Mouse (Mus musculus) left cerebral cortex, adult 11 months (tissue): ENCODE results near the gene Esrrg.
A peak's percentile ranks its signal among the peaks of the same experiment; 100 is the strongest.

ENCODE experiments used
- DNase-seq: peaks from one replicate; pipeline ENCODE4 v3.0.0; 2022; ENCODE audit warnings: low spot score

Gene Esrrg

DNA sequence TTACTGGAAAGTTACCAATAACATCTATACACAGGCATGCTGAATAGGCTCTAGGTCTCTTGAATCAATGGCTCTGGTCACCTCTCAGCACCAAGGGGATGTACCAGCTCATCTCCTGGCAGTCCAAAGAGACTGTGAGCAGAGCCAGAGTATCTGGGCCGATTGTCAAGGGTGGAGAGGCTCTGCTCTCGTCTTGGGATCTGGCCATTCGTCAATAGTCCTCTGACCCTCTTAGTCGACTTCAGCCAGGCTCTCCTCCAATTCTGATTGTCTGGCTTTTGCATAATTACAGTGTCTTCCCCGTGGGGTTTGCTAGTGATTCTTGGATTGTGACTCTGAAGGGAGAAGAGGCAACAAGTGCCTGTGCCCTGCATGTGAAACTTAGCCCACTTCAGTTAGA lies 41.3 kb downstream of the Esrrg start:
- no peak for DNase-seq

DNA sequence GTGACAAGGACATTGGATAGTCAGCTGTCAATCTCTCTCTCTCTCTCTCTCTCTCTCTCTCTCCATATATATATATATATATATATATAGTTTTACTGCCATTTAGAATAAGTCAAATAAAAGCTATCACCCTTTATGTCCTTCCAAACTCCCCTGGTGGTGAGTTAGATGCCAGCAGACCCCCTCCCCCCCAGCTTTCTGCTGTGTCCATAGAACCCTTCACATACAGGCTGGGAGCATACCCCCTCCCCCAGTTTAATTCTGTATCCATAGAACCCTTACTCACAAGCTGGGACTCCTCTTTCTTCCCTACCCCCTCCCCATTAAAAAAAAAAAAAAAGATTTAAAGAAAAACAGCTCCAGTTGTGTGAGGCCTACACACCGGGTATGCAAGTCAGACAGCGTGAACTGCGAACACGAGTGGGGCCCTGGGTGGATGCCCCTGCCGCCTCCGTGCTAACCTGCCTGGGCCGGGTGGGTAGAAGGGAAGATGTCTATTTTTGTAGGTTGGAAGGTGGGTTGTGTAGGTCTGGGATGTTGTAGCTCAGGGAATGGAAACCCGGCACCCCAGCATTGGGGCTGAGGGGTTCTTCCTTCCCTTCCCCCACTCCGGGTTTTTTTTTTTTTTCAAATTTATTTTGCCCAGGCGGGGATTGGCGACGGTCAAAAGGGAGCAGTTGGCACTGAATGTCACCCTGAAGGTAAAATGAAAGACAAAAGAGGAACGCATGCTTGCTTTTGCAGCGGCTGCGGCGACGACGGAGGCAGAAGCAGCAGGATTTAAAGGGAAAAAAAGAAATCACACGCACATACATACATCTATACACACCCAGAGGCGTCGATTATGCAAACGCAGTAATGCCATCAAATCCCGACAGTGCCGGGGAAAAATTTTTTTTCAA lies 42.4 kb downstream of the Esrrg start:
- peak; percentile 4 for DNase-seq

DNA sequence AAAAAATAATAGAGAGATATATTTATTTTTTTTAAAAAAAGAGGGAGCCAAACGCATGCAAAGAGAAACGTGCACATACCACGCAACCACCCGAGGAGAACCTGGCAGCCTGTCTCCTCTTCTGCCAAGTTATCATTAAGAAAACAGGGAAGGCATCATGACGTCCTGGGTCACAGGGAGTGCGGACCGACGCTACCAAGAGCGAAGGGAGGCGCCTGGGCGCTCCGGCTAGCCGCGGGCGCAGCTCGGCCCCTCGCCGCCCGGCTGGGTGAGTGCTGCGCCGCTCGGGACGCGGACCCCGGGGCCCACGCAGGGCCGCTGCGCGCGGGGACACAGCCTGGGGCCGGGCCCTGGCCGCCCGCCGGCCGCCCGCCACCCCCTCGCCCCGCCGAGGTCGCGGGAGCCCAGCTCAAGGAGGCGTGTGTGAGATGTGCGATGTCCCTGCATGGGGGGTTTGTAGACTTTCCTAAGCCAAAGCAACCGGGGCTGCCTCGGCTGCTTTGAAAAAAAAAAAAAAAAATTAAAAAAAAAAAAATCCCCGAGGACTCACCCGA lies 43.2 kb downstream of the Esrrg start:
- peak; percentile 50 for DNase-seq

DNA sequence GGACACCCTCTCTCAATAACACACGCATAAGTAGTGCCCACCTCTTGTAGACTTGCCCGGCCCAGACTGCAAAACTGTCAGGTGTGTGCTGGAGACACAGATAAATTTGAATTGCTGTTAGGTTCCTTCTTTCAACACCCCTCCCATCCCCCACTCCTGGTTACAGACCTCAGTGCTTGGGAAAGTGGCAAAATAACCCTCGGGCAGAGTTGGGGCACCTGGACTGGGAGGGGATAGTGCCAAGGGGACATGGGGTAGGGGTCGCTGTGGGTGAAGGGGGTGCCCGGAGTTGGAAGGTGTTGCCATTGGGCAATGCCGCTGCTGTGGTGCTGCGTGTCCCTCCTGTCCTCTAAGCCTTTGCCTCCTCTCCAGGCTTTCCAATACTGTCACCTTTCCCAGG lies 43.9 kb downstream of the Esrrg start:
- peak; percentile 13 for DNase-seq

DNA sequence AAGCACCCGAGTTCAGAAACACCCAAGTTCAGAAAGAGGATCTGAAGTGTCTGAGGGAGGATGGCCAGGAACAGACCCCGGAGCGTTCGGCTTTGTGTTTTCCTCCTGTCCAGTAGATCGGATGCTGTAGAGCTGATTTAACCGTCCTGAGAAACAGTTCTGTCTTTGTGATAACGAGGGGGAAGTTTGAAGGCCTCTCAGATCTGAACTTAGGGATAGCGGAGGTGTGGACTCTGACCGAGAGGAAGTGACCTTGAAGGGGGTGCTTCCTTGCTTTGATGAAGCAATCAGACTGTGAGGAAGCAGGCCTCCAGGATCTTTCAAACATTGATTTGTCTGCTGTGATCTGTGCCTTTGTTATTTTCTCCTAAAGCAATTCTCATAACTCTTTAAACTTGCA lies 44.8 kb downstream of the Esrrg start:
- DNase-seq = no peak

DNA sequence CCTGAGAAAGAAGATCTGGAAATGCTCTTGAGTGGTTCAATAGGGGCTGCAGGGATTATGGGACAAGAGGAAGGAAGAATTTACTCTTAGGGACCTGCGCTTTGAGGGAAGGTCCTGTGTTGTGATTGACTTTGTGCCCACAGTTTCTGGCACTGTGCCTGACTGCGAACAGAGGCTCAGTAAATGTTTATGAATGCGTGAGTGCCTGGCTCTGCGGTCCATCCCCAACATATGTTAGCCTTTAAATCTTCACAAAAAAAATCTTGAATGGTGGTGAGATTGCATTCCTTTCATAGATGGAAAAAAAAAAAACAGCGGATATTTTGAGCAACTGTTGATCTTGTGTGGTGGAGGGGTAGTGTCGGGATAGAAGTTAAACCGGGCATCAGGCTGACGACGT lies 52.4 kb downstream of the Esrrg start:
- no peak for DNase-seq

DNA sequence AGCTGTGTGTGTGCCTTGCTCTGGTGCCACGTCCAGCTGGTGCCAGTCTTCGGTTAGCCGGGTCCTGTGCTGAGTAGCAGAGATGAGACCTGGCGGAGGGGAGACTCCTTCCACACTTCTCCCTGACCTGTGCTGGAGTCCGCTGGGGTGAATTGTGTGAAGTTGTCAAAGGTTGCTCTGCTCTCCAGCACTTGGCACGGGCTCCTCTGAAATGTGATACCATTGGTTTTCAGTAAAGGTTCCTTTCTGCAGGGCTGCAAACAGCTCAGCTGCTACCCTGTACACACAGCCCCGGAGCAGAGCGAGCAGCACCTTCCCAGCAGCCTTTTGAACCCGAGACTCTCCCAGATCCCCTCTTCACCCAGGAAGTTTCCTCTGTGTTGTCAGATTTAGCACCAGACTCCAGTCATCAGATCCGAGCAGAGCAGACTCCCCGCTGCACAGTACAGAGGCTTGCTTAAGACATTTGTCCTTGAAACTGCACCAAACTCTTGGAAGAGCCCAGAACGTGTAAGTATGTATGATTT lies 53.6 kb downstream of the Esrrg start:
- DNase-seq = no peak

DNA sequence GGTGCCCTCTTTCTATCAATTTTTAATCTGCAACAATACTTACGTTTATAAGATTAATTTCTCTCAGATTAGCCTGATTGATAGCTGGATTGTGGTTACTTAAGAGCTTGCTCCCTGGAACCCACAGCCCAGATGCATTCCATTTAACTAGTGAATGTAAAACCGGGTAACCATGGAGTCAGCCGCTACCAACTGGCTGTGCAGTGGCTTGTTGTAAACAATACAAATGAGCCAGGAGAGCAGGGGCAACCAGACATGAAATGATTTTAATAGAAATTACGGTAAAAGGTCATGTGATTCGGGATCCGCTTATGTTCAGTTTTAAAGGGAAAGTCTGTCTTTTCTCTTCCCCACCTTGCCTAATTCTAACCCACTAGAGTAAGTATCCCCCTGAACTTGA lies 54.8 kb downstream of the Esrrg start:
- DNase-seq = no peak

DNA sequence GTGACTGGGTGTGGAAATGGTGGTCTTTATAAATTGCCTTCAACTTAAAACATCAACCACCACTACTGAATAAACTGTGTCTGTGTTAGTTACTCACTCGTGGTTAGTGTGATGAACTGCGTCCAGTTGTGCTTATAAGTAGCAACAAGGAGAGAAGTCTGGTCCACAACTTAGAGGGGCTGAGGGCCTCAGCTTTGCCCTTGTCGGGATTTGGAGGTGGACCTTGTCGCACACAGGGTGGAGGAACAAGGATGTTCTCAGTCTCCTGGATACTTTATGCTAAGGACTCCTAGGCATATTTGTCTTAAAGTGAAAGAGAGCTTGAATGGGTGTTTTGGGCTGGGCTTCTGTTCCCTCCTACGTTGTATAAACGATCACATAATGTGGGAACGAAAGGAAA lies 55.7 kb downstream of the Esrrg start:
- no peak for DNase-seq

DNA sequence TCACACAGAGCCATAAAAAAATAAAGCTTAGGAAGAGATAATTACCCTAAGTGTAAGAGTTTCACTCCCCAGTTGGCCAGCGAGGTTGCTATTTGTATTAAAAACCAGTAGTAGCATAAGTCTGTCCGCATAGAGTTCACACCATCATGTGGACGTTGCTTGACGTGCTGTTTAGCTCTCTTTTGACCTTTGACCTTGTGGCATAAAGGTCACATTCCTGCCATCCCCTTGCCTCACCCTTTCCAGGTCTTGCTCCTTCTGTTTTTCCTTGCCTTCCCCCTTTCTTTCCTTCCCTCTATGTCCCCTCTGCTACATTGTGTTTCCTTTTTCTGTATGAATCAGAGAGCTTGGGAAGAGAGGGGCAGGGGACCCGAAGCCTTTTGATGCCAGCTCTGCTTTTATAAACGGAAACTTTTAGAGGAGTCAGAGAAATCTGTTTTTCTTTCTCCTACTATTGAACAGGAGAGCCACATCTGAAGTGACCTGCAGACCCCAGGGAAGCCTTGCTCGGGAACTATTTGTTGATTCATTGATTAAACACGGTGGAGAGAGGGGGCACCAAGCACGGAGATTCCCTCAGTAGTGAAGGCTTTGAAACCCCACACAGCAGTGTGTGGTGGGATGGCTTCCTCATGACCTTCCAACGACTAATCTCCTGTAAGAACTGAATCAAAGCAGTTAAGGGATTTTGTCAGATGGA lies 57.5 kb downstream of the Esrrg start:
- DNase-seq = no peak

DNA sequence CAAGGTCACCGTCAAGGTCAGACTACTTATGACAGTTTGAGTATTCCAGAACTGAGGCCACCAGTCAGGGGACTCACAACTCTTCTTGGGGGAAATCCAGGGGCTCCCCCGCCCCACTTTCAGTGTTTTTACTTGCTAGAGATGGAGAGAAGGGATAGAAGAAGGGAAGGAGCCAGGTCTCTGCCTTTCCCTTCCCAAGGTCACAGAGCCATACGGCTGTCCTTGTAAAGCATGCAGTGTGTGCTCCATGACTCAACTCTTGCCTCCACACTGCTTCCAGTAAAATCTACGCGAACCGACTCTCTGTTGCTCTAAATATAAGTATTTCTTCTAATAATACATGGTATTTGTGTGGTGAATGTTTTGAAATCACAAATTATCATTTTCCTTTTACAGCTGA lies 61.2 kb downstream of the Esrrg start:
- DNase-seq = no peak

DNA sequence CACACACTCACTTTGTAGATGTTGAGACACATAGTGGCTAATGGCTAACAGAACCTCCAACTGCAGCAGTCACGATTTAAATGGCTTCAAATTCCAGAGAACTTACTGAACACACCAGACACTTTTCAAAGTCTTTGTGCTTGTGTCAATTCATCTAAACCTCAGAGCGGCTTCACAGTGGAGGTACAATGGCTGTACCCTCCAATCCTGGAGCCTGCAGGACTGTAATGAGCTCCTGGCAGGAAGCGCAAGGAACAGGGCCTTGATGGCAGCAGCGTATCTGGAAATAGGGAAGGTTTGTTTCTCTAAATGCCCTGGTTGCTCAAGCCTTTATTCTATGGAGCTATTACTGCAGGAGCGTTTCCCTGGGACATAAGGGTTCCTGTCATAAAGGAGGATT lies 63.9 kb downstream of the Esrrg start:
- no peak for DNase-seq

DNA sequence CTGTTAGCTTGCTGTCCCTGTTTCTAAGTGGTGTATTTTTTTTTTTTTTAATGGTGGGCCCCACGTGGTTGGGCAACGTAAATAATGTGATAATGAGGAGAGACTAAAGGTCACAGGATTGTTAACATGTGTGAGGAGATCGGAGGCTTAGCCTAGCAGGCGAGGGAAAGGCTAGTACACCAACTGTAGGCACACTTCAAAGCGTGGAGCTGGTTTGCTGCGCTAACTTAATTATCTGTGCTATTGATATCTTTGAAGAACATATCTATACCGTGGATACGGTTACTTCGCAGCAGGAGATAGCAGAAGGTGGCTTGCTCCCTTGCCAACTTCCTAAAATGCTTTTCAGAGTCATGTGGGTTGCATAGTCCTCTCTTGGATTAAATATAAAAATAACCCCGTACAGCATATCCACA lies 66.2 kb downstream of the Esrrg start:
- no peak for DNase-seq

DNA sequence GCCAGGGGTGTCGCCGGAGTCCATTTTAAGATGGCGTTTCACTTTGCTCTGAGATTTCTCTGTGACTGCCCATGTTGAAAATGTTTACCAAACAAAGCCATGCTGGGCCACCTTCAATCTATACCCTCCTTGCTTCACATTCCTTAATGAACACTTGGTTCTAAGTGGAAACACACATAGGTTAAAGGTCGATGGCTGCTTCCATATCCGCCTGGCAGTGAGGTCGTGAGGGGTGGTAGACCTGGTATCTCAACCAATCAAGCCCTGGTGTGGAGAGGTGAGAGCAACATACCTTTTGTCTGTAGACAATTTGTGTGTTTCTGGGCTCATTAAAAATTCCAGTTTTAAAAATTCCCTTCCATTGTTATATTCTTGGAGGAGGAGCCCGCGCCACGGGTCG lies 68.0 kb downstream of the Esrrg start:
- DNase-seq = no peak

DNA sequence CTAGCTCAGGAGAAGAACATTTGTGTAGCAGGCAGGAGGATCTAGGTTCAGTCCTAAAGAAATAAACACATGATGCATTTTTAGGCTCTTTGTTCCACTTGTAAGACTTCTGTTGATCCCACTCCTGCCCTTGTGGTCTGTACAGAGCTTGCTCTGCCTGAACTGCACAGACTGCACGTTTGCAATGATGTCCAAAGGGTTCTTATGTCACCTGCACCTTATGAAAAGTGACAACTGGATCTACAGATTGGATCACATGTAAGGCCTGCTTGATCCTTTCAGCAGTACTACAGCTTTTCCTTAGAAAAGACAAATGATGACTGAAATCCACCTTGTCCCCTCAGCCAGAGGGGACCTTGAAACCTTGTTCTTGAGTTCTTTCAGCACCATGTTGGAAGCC lies 70.7 kb downstream of the Esrrg start:
- no peak for DNase-seq

DNA sequence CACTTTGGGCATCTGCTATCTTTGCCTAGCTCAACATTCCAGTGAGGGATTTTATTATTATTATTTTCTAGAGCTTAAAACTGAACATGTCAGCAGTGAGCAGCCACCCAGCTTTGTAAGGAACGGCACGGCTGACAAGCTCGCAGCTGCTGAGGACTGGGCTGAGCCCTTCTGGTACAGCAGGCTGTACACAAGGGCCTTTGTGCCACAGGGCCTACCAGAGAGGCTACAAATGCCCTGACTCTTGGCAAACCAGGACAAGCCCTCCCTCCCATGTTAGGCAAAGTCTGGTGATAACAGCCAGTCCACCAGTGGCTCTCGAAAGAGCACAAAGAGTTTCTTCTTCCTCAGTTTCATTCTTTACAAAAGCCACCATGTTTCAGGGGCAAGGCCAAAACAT lies 75.9 kb downstream of the Esrrg start:
- DNase-seq = no peak

DNA sequence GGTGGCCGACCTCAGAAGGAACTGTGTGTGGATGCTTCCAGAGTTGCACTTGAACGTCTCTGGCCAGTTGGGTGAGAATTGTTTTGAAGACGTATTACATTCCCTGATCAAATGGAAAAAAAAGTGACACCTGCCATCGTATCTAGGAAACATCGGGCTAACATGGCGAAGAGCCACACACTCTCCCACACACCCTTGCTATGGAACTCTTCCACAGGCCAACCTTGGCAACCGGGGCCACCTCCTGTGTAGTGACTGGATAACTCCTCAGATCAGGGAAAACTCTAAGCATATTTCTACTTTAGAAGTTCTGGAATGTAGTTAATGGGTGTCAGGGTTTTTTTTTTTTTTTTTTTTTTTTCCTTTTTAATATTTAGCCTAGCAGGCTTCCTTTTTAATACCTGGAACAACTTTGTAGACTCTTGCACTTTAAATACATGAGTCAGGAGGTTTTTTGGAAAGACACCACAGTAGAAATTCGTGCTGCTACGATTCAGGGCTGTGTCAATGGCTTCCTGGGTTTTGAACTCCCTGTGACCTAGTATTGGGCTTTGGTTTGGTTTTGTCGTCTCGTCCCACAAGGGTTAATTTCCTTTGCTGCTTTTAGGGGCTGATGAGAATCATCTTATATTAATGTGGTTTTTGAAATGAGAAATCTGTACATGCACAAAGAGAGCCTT lies 83.4 kb downstream of the Esrrg start:
- DNase-seq = no peak

DNA sequence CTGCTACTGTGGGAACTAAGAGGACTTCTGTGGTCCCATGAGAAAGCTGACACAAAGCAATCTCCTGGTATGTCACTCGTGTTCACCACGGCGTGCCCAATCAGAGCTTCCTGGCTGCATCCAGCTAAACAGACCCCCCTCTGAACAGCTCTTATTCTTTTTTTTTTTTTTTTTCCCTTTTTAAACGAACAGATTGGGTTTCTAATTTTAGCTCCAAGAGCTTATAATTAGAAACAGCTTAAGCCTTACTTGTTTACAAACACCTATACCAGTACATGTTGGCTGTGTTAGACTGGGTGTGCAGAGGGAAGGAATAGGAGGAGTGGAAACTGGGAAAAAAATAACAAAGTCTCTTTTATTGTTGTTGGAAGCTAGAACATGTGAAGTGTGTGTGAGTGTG lies 86.3 kb downstream of the Esrrg start:
- no peak for DNase-seq

DNA sequence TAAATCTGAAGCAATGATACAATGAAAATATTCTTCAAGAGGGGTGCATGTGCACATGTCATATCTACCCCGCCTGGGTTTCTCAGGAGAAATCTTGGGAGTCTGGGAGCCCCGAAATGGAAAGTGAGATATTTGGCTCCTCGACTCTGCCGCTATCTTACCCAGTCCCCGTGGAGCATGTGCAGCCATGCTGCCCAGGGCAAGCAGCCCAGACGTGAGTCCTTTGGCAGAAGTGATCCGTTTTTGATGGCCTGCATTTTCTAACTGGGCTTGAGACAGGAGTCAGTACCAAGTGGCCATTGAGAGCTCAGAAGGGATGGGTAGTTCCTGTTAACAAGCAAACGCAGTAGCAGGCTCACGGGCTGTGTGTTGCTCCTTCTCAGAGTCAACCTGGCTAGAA lies 89.6 kb downstream of the Esrrg start:
- no peak for DNase-seq

DNA sequence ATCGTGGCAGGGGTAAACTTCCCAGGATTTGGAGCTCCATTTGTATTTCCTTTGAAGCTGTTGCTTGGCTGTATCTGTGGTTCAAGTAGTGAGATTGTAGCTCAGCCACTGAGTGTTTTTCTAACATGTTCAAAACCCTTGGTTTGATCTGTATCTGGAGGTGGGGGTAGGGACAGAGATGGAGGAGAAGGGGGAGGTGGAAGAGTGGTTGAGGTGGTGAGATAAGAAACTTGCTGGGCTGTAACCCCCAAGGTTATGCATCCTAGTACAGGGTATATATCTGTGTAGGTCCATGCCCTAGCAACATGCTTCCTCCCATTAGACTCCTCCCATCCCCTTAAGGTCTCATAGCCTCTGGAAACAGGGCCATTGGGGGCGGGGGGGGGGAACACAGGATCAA lies 92.4 kb downstream of the Esrrg start:
- no peak for DNase-seq

DNA sequence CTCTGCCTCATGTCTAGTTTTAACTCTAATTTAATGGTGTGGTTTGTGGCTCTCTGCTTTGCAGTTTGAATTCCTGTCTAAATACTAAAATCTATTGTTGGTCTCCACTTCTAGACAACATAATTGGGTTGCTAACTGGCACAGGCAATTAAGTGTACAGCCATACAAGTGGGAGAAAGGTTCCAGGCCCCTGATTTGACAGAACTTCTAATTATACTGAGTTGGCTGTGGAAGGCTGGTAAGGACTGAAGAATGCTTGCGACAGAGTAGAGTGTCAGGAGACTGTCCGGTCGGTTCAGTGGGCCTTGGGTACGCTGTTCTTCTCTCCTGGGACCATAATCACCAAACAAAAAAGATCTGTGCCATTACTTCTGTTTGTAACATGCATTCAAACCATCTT lies 96.3 kb downstream of the Esrrg start:
- no peak for DNase-seq

DNA sequence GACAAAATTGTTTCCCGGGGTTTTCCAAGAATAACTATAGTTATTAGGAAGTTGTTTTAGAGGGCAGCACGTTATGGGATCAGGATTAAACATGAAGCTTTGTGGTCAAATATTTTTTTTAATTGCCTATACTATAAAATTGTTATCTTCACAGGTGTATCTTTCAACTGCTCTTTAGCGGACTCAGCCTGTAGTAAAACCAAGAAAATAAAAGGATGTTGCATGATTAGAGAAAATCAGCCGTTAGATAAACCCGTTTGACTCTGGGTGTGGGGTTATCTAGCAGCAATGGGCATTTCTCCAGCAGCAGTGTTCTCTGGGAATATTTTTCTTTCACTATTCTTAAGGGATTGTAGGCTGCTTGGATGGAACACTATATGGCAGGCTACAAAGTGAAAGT lies 96.8 kb downstream of the Esrrg start:
- DNase-seq = no peak

DNA sequence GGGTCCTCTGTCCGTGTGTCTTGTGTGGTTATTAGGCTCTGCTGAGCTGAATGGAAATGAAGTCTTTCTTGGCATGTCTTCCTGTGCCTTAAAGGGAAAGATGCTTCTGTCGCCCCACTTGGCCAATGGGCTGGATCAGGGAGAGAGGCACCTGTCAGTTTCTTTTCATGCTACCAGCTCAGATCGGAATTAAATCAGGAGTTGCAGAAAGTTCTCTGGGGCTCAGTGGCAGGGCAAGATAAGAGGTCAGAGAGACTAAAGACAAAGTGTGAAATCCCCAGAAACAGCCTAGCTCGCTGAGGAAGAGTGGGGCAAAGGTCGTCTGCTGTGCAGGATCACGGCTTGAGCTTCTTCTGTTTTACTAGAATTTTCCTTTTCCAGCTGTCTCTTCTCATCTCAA lies 97.5 kb downstream of the Esrrg start:
- no peak for DNase-seq
